Mouse (Mus musculus) yolk sac, embryonic 10.5 days (tissue): ENCODE measurements at regions not wholly inside any gene's neighbourhood (a gene's known extent, or its start where the extent isn't known, plus 50 kb on each side); places are given as distances from the start of the nearest gene placed in this dataset.

ENCODE experiments used
- DNase-seq: peaks from one replicate; pipeline ENCODE4 v3.0.0-alpha.2; 2017; ENCODE audit warnings: low spot score

- no peak for DNase-seq
Measured at GRCm38 (mm10) chr2:84266158-84266557, 159.1 kb downstream of the Calcrl start.

- no peak for DNase-seq
Measured at GRCm38 (mm10) chr2:84266883-84267554, 158.2 kb downstream of the Calcrl start.

GRCm38 (mm10) chr2:84274038-84274724 is 151.0 kb downstream of the Calcrl start:
- DNase-seq: no peak

- DNase-seq: no peak
Measured at GRCm38 (mm10) chr2:84277181-84277580, 148.0 kb downstream of the Calcrl start.
